Mouse (Mus musculus) limb, embryonic 11.5 days (tissue): Measurements from ENCODE around the gene Vmn1r111. TPM values are rescaled to one million over a fixed set of nuclear protein-coding genes. Genes with fewer than 3 reads are reported as not detected.
"Not testable (repeated sequence)": the region's sequence is repeated elsewhere in the genome, so short reads cannot be mapped to it uniquely, and the experiment has no call there.

Experiments
- ATAC-seq: fragments of 200-750 bp; cut with Nextera tagmentation; 2 replicates; pipeline ENCODE4 v1.8.0; 2017; ENCODE audit warnings: low read depth; ENCODE audit not compliant: insufficient number of reproducible peaks, low FRiP score, low TSS enrichment
- DNase-seq: peaks from one replicate; pipeline ENCODE4 v3.0.0-alpha.2; 2015; ENCODE audit warnings: low spot score
- H3K27ac ChIP-seq: fragments of 300-500 bp; sonication (generic); replicated peaks from 2 replicates; pipeline ENCODE4 v1.5.1; 2014; ENCODE audit warnings: low read depth, mild to moderate bottlenecking, low read length
- H3K27me3 ChIP-seq: fragments of 300-500 bp; sonication (generic); 2 replicates; pipeline ENCODE4 v1.6.1; 2014; ENCODE audit warnings: mild to moderate bottlenecking, low read length, mixed read lengths; ENCODE audit not compliant: control insufficient read depth, insufficient read depth
- H3K36me3 ChIP-seq: fragments of 300-500 bp; sonication (generic); 2 replicates; pipeline ENCODE4 v1.6.1; 2014; ENCODE audit warnings: mild to moderate bottlenecking, low read length, moderate library complexity, mixed read lengths; ENCODE audit not compliant: control insufficient read depth, insufficient read depth
- H3K4me1 ChIP-seq: fragments of 300-500 bp; sonication (generic); 2 replicates; pipeline ENCODE4 v1.6.1; 2014; ENCODE audit warnings: low read length, mixed read lengths; ENCODE audit not compliant: control insufficient read depth, insufficient read depth
- H3K4me2 ChIP-seq: fragments of 300-500 bp; sonication (generic); 2 replicates; pipeline ENCODE4 v1.6.1; 2014; ENCODE audit warnings: low read depth, mild to moderate bottlenecking, moderate library complexity; ENCODE audit not compliant: severe bottlenecking
- H3K4me3 ChIP-seq: fragments of 300-500 bp; sonication (generic); 2 replicates; pipeline ENCODE4 v1.5.1; 2014; ENCODE audit warnings: low read depth, low read length
- H3K9ac ChIP-seq: fragments of 300-500 bp; sonication (generic); 2 replicates; pipeline ENCODE4 v1.6.1; 2014; ENCODE audit warnings: mild to moderate bottlenecking, low read length
- H3K9me3 ChIP-seq: fragments of 300-500 bp; sonication (generic); 2 replicates; pipeline ENCODE4 v1.6.1; 2016; ENCODE audit warnings: low read length; ENCODE audit not compliant: control insufficient read depth
- WGBS: fragments of 180-500 bp; shearing (Covaris S2); extraction: QIAGEN DNeasy Blood & Tissue Kit; methylation state at CpG from one replicate; pipeline ENCODE4 v1.1.7; 2014; 5-methylcytosine and 5-hydroxymethylcytosine counted together
- polyA plus RNA-seq: library from polyadenylated mRNA; unstranded; fragments of >200 nt; fragmentation: Nextera tagmentation; extraction: Ambion mirVana; gene quantifications from 2 replicates; pipeline ENCODE4 v1.2.1, GENCODE M21; 2014

Gene Vmn1r111
- not detected in 2 replicates for polyA plus RNA-seq

GRCm38 (mm10) chr7:20703116-20703515, at the start of gene Vmn1r111:
Gene Vmn1r111, minus strand, starts transcription at chr7:20703216.
- not testable (repeated sequence) for H3K9ac ChIP-seq, H3K4me3 ChIP-seq, H3K36me3 ChIP-seq, H3K4me2 ChIP-seq, H3K27me3 ChIP-seq, H3K9me3 ChIP-seq, H3K4me1 ChIP-seq, ATAC-seq, DNase-seq, H3K27ac ChIP-seq
- WGBS, result no CpG with 5 or more reads among the region's 2 CpGs

- WGBS, result no CpG with 5 or more reads among the region's 1 CpGs
- not testable (repeated sequence) for H3K4me2 ChIP-seq, H3K9ac ChIP-seq, ATAC-seq, DNase-seq, H3K4me3 ChIP-seq, H3K4me1 ChIP-seq, H3K27ac ChIP-seq, H3K36me3 ChIP-seq, H3K9me3 ChIP-seq, H3K27me3 ChIP-seq
Observed at GRCm38 (mm10) chr7:20730524-20730923, 27.5 kb upstream of the Vmn1r111 start, which contains the start of gene Gm10668. Gene Gm10668, minus strand, starts transcription at chr7:20730624.

- H3K27me3 ChIP-seq, H3K4me2 ChIP-seq, H3K27ac ChIP-seq, H3K4me1 ChIP-seq, H3K9me3 ChIP-seq, H3K9ac ChIP-seq, DNase-seq, H3K36me3 ChIP-seq, H3K4me3 ChIP-seq, ATAC-seq: not testable (repeated sequence)
- whole genome bisulfite sequencing, result no CpG with 5 or more reads among the region's 3 CpGs
Observed at GRCm38 (mm10) chr7:20668618-20669017, 34.4 kb downstream of the Vmn1r111 start, which contains the start of gene Vmn1r107. Gene Vmn1r107, plus strand, starts transcription at chr7:20668918.

Other genes with a start within 250 kb of the Vmn1r111 start
- not detected in 2 replicates for gene Gm10670, start 228.3 kb downstream of the Vmn1r111 start, polyA plus RNA-seq
- gene Vmn1r103, start 192.7 kb downstream of the Vmn1r111 start, polyA plus RNA-seq, result not detected in 2 replicates
- gene Vmn1r104, start 169.4 kb downstream of the Vmn1r111 start, polyA plus RNA-seq, result not detected in 2 replicates
- not detected in 2 replicates for gene Gm5726, start 157.5 kb downstream of the Vmn1r111 start, polyA plus RNA-seq
- not detected in 2 replicates for gene Gm4141, start 127.0 kb downstream of the Vmn1r111 start, polyA plus RNA-seq
- not detected in 2 replicates for gene Gm4513, start 104.2 kb downstream of the Vmn1r111 start, polyA plus RNA-seq
- not detected in 2 replicates for gene Vmn1r107, start 34.3 kb downstream of the Vmn1r111 start, polyA plus RNA-seq
- gene Gm10668, start 27.4 kb upstream of the Vmn1r111 start, polyA plus RNA-seq, result not detected in 2 replicates
- not detected in 2 replicates for gene Vmn1r112, start 68.0 kb upstream of the Vmn1r111 start, polyA plus RNA-seq
- gene Vmn1r113, start 84.1 kb upstream of the Vmn1r111 start, polyA plus RNA-seq, result not detected in 2 replicates
- not detected in 2 replicates for gene Vmn1r114, start 109.0 kb upstream of the Vmn1r111 start, polyA plus RNA-seq
- not detected in 2 replicates for gene Vmn1r115, start 141.8 kb upstream of the Vmn1r111 start, polyA plus RNA-seq
- gene Vmn1r116, start 169.0 kb upstream of the Vmn1r111 start, polyA plus RNA-seq, result not detected in 2 replicates
- gene Vmn1r117, start 180.9 kb upstream of the Vmn1r111 start, polyA plus RNA-seq, result not detected in 2 replicates
- gene Vmn1r118, start 209.1 kb upstream of the Vmn1r111 start, polyA plus RNA-seq, result not detected in 2 replicates